Mouse (Mus musculus): ENCODE measurements around the gene 6030498E09Rik. TPM values are rescaled to one million over a fixed set of nuclear protein-coding genes. Genes with fewer than 3 reads are reported as not detected.
A peak's percentile ranks its signal among the peaks of the same experiment; 100 is the strongest.

The 6030498E09Rik gene
- polyA plus RNA-seq, 2 experiments = not detected

DNA sequence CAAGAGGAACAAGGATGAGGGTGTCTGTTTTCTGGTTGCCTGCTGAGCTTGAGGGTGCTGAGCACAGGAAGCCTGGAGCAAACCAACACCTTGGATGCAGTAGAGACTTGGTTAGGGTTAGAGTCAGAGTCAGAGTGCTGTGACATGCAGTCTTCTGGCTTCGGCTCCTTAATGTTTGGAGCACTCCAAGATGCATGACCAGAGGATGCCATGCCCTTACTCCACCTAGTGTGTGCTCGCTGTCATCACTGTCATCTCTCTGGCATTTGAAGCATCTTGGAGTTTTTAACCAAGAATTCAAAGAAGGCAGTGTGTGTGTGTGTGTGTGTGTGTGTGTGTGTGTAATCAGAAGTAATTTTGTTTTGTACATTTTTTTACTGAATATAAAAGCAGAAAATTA is 1.0 kb upstream of the 6030498E09Rik start:
- Histone ChIP-seq H3K4me3 (replicated peaks; ENCODE audit: low read length) (no peak overlapping the region), H3K9me3 (ENCODE audit: control insufficient read depth, low read length) (no peaks in the 10 kb centered on the region), H3K4me2 (replicated peaks; ENCODE audit: low read depth, low read length, severe bottlenecking) (no peak overlapping the region), H3K36me3 (ENCODE audit: control insufficient read depth, insufficient read depth, low read length) (no peaks in the 10 kb centered on the region), H3K4me1 (ENCODE audit: control insufficient read depth, insufficient read depth, low read length) (no peaks in the 10 kb centered on the region), H3K9ac (ENCODE audit: low read depth, low read length, severe bottlenecking) (no peak overlapping the region), H3K27me3 (ENCODE audit: control insufficient read depth, insufficient read depth, low read length) (no peaks in the 10 kb centered on the region), H3K27ac (replicated peaks; ENCODE audit: low read depth, low read length) (no peak overlapping the region)
- WGBS = 67% methylated on average over 2 of the region's 2 CpGs
- no peak for TF ChIP-seq POLR2A (IDR thresholded peaks at IDR 0.05; ENCODE audit: borderline replicate concordance, extremely low read depth, insufficient read depth, insufficient read length)
- no peak for ATAC-seq (ENCODE audit: low FRiP score, low read depth)
- no peak for DNase-seq (ENCODE audit: low spot score)

DNA sequence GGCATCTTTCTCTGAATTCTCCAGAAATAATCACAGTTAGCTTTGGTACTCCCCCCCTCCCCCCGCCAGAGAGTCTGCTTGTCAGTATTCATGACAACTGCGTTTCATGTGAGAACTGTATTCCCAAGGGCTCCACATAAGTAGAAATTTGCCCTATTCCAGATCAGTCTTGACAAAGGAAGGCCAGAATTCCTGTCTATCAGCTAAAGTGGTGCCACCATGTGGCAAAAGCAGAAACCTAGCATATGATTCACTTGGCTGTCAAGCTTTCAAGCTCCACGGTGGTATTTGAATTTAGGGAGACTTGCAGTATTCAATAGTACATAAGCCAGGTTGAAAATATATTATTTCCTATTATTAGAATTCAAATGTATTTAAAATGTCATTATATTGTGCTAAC is 585 bp upstream of the 6030498E09Rik start:
- Histone ChIP-seq H3K4me3 (replicated peaks; ENCODE audit: low read length) (no peak overlapping the region), H3K9ac (ENCODE audit: low read depth, low read length, severe bottlenecking) (no peak overlapping the region), H3K27me3 (ENCODE audit: control insufficient read depth, insufficient read depth, low read length) (no peaks in the 10 kb centered on the region), H3K9me3 (ENCODE audit: control insufficient read depth, low read length) (no peaks in the 10 kb centered on the region), H3K27ac (replicated peaks; ENCODE audit: low read depth, low read length) (no peak overlapping the region), H3K4me2 (replicated peaks; ENCODE audit: low read depth, low read length, severe bottlenecking) (no peak overlapping the region), H3K36me3 (ENCODE audit: control insufficient read depth, insufficient read depth, low read length) (no peaks in the 10 kb centered on the region), H3K4me1 (ENCODE audit: control insufficient read depth, insufficient read depth, low read length) (no peaks in the 10 kb centered on the region)
- no peak for TF ChIP-seq POLR2A (IDR thresholded peaks at IDR 0.05; ENCODE audit: borderline replicate concordance, extremely low read depth, insufficient read depth, insufficient read length)
- peak; percentile 46 for DNase-seq (ENCODE audit: low spot score)
- 41% methylated on average over 3 of the region's 3 CpGs for WGBS
- ATAC-seq (ENCODE audit: low FRiP score, low read depth) = peak; percentile 41; the same call in 1 of the 2 replicates

DNA sequence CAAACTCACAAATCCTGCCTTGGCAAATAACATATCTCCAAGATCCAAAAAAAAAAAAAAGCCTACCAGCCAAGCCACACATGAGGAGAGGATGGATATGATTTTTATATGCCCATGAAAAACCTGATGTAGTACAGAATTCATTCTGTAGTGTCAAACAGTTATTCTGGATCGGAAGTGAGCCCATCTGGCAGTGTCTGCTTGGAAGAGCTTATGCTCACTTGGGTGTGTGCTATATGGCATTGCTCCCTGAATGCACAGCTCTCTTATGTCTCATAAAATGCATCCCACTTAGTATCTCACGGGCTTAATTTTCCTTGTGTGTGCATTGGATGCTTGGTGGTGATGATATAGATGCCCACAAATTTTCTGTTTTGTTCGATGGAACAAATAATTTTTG is 21.9 kb downstream of the 6030498E09Rik start:
- WGBS = 65% methylated on average over 3 of the region's 3 CpGs
- Histone ChIP-seq H3K4me1 (ENCODE audit: control insufficient read depth, insufficient read depth, low read length) (no peaks in the 10 kb centered on the region), H3K4me2 (replicated peaks; ENCODE audit: low read depth, low read length, severe bottlenecking) (no peak overlapping the region), H3K27ac (replicated peaks; ENCODE audit: low read depth, low read length) (no peak overlapping the region), H3K27me3 (ENCODE audit: control insufficient read depth, insufficient read depth, low read length) (no peaks in the 10 kb centered on the region), H3K4me3 (replicated peaks; ENCODE audit: low read length) (no peak overlapping the region), H3K9ac (ENCODE audit: low read depth, low read length, severe bottlenecking) (no peak overlapping the region), H3K36me3 (ENCODE audit: control insufficient read depth, insufficient read depth, low read length) (no peaks in the 10 kb centered on the region), H3K9me3 (ENCODE audit: control insufficient read depth, low read length) (no peaks in the 10 kb centered on the region)
- DNase-seq (ENCODE audit: low spot score) (no peak), ATAC-seq (ENCODE audit: low FRiP score, low read depth) (no peak)
- TF ChIP-seq POLR2A (IDR thresholded peaks at IDR 0.05; ENCODE audit: borderline replicate concordance, extremely low read depth, insufficient read depth, insufficient read length) = no peak

DNA sequence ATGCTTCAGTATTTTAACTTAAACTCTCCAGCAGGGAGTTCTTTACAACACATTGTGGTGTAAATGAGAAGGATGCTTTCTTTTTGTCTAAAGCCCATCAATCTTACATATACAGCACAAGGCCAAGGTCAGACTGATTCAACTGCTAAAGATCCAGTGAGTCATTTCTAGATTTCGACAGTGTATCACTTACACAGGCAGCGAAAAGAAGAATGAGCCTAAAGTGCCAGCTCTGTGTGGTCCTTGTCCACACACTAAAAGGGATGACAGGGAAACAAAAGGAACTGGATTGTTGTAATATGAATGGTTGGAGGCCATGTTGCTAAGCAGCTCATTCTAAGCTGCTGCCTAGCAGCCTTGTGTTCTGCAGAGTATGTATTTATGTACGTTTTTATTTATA is 41.5 kb downstream of the 6030498E09Rik start:
- DNase-seq (ENCODE audit: low spot score) (no peak), ATAC-seq (ENCODE audit: low FRiP score, low read depth) (no peak)
- Histone ChIP-seq H3K27me3 (ENCODE audit: control insufficient read depth, insufficient read depth, low read length) (no peaks in the 10 kb centered on the region), H3K36me3 (ENCODE audit: control insufficient read depth, insufficient read depth, low read length) (no peaks in the 10 kb centered on the region), H3K27ac (replicated peaks; ENCODE audit: low read depth, low read length) (no peak overlapping the region), H3K4me2 (replicated peaks; ENCODE audit: low read depth, low read length, severe bottlenecking) (no peak overlapping the region), H3K4me3 (replicated peaks; ENCODE audit: low read length) (no peak overlapping the region), H3K9me3 (ENCODE audit: control insufficient read depth, low read length) (no peaks in the 10 kb centered on the region), H3K9ac (ENCODE audit: low read depth, low read length, severe bottlenecking) (no peak overlapping the region), H3K4me1 (ENCODE audit: control insufficient read depth, insufficient read depth, low read length) (no peaks in the 10 kb centered on the region)
- TF ChIP-seq POLR2A (IDR thresholded peaks at IDR 0.05; ENCODE audit: borderline replicate concordance, extremely low read depth, insufficient read depth, insufficient read length) = no peak
- WGBS = 80% methylated on average over 3 of the region's 3 CpGs

DNA sequence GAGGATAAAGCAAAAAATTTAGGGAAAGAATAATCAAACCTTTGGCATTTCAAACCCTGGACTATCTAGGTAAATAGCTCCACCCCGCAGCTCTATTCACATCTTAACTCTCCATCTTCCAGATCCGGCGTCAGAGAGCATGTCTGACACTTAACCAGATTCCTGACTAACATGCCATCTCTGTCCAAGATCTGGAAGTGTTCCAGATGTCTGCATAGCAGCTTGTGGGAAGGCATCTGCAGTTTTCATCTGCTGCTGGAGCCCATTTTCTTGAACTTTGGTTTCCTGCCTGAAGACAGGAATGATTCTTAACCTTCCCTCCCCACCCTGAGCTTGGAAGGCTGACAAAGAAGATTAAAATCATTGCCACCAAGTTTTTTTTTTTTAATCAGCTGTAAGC is 44.4 kb downstream of the 6030498E09Rik start:
- H3K27ac ChIP-seq (replicated peaks; ENCODE audit: low read depth, low read length) = no peak overlapping the region
- no peaks in the 10 kb centered on the region for H3K9me3 ChIP-seq (ENCODE audit: control insufficient read depth, low read length)
- DNase-seq (ENCODE audit: low spot score) (no peak), ATAC-seq (ENCODE audit: low FRiP score, low read depth) (no peak)
- whole genome bisulfite sequencing = 67% methylated on average over 3 of the region's 3 CpGs
- no peak overlapping the region for H3K4me2 ChIP-seq (replicated peaks; ENCODE audit: low read depth, low read length, severe bottlenecking)
- H3K27me3 ChIP-seq (ENCODE audit: control insufficient read depth, insufficient read depth, low read length) = no peaks in the 10 kb centered on the region
- no peak overlapping the region for H3K9ac ChIP-seq (ENCODE audit: low read depth, low read length, severe bottlenecking)
- TF ChIP-seq POLR2A (IDR thresholded peaks at IDR 0.05; ENCODE audit: borderline replicate concordance, extremely low read depth, insufficient read depth, insufficient read length) = no peak
- no peaks in the 10 kb centered on the region for H3K36me3 ChIP-seq (ENCODE audit: control insufficient read depth, insufficient read depth, low read length)
- H3K4me3 ChIP-seq (replicated peaks; ENCODE audit: low read length) = no peak overlapping the region
- H3K4me1 ChIP-seq (ENCODE audit: control insufficient read depth, insufficient read depth, low read length) = no peaks in the 10 kb centered on the region

DNA sequence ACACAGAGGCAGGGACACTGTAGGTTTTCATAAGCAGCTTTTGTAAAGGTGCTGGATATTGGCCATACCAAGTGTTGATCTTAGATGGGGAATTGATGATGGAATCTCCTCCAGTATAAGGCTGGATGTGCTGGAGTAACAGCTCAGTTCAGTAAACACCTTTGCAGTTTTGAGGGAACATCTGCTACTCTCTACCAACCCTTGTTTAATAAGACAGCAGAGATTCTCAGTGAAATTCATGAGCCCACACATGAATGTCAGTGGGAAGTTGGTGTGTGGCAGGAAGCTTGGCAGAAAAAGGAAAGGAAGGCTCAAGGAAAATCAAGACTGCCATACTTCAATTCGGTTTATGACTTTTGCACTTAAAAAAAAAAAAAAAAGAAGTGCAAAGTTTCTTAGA is 186.1 kb downstream of the 6030498E09Rik start:
- no peak for ATAC-seq (ENCODE audit: low FRiP score, low read depth)
- TF ChIP-seq POLR2A (IDR thresholded peaks at IDR 0.05; ENCODE audit: borderline replicate concordance, extremely low read depth, insufficient read depth, insufficient read length) = no peak
- H3K36me3 ChIP-seq (ENCODE audit: control insufficient read depth, insufficient read depth, low read length) = no peaks in the 10 kb centered on the region

More for the DNA sequence above, 186.1 kb downstream of the 6030498E09Rik start:
- Histone ChIP-seq H3K27ac (replicated peaks; ENCODE audit: low read depth, low read length) (no peak overlapping the region), H3K4me2 (replicated peaks; ENCODE audit: low read depth, low read length, severe bottlenecking) (no peak overlapping the region), H3K4me3 (replicated peaks; ENCODE audit: low read length) (no peak overlapping the region), H3K9ac (ENCODE audit: low read depth, low read length, severe bottlenecking) (no peak overlapping the region), H3K4me1 (ENCODE audit: control insufficient read depth, insufficient read depth, low read length) (no peaks in the 10 kb centered on the region), H3K27me3 (ENCODE audit: control insufficient read depth, insufficient read depth, low read length) (no peaks in the 10 kb centered on the region), H3K9me3 (ENCODE audit: control insufficient read depth, low read length) (no peaks in the 10 kb centered on the region)
- no peak for DNase-seq (ENCODE audit: low spot score)
- 52% methylated on average over 1 of the region's 1 CpGs for WGBS

Data from limb, embryonic 14.5 days (tissue).